Mouse (Mus musculus) bone marrow, adult 2 months (tissue): ENCODE data around the gene Rell1.

ENCODE experiments used
- CTCF ChIP-seq: fragments of 200-500 bp; IDR thresholded peaks from 2 replicates; pipeline ENCODE4 v1.5.1; 2011; ENCODE audit warnings: low read length, control low read depth; ENCODE audit not compliant: control insufficient read depth, insufficient read depth
- POLR2A ChIP-seq: fragments of 200-500 bp; IDR thresholded peaks from 2 replicates; pipeline ENCODE4 v1.6.1; 2011; ENCODE audit warnings: low read depth, mild to moderate bottlenecking, control low read depth, low read length, borderline replicate concordance; ENCODE audit not compliant: control insufficient read depth

- no peak for TF ChIP-seq POLR2A
- no peak for TF ChIP-seq CTCF
These were observed 16.7 kb downstream of the Rell1 start for GRCm38 (mm10) chr5:63952039-63952438.
